Mouse (Mus musculus) liver, adult 2 months (tissue): ENCODE data around the gene Slc1a6.

Source experiments
- CTCF ChIP-seq: fragments of 200-500 bp; IDR thresholded peaks from 2 replicates; pipeline ENCODE4 v1.5.1; 2011; ENCODE audit warnings: low read depth, low read length, control low read depth
- POLR2A ChIP-seq: fragments of 200-500 bp; IDR thresholded peaks from 2 replicates; pipeline ENCODE4 v1.6.1; 2011; ENCODE audit warnings: low read length, control low read depth; ENCODE audit not compliant: insufficient read depth; ENCODE audit errors: extremely low read depth

DNA sequence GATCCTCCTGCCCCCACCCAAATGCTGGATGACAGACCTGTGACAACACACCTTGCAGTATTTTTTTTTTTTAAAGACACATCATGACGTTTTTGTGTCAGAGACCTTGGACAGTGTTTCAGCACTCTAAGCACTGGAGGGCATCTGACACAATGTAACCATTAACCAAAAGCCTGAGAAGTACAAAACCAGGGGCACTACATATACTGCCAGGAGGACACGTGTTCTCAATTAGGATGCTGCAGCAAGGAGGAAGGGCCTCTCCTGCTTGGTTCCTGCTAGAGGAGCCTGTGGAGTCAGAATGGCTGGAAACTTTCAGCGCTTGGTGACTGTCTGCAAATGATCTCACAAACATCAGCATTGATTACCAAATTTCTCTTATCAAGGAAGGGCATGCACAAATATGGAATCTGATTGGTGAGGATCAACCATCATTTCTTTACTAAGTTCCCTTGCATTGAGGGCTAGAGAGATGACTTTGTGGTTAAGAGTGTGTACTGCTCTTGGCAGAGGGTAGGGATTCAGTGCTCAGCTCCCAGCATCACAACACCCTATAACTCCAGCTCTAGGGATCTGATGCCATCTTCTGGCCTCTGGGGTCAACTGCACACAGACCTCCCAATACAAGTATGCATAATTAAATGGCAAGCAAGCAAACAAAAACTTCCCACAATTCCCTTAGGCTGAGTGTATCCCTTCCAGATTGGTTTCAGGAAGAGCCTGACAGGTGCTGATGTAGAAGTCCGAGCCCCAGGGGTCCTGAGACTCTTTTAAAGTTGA, 34.7 kb upstream of the Slc1a6 start:
- TF ChIP-seq CTCF (peak; percentile 48), POLR2A (no peak)
